Mouse (Mus musculus): Measurements from ENCODE around the gene Ninj2.

Ninj2 gene

GRCm38 (mm10) chr6:120174028-120174601, 81.0 kb downstream of the Ninj2 start:
- CTCF ChIA-PET: interaction anchor here (0.6 to 0.8 kb wide), 2 partner anchors 9 to 11 kb away, joined by 3 to 5 read pairs; no protein-coding TSS in a partner anchor

GRCm38 (mm10) chr6:120174602-120175115, 81.5 kb downstream of the Ninj2 start:
- CTCF ChIA-PET: interaction anchor here (0.6 kb wide), 1 partner anchor 12 kb away, joined by 3 read pairs; no protein-coding TSS in a partner anchor

- CTCF ChIA-PET: no interaction called here
Measured at GRCm38 (mm10) chr6:120175650-120176049, 82.5 kb downstream of the Ninj2 start.

GRCm38 (mm10) chr6:120179044-120179755, 86.0 kb downstream of the Ninj2 start:
- CTCF ChIA-PET: interaction anchor here (0.5 to 0.6 kb wide), 2 partner anchors 27 to 143 kb away, joined by 3 to 4 read pairs; no protein-coding TSS in a partner anchor

- CTCF ChIA-PET: interaction anchor here (0.6 kb wide), 1 partner anchor 143 kb away, joined by 3 read pairs; no protein-coding TSS in a partner anchor
Measured at GRCm38 (mm10) chr6:120179756-120180206, 86.6 kb downstream of the Ninj2 start.

- CTCF ChIA-PET: interaction anchor here (1.3 kb wide), 1 partner anchor 9 kb away, joined by 4 read pairs; no protein-coding TSS in a partner anchor
Measured at GRCm38 (mm10) chr6:120180492-120180891, 87.3 kb downstream of the Ninj2 start.

- CTCF ChIA-PET: interaction anchor here (0.6 kb wide), 1 partner anchor 11 kb away, joined by 6 read pairs; no protein-coding TSS in a partner anchor
Measured at GRCm38 (mm10) chr6:120182160-120182559, 89.0 kb downstream of the Ninj2 start.

- CTCF ChIA-PET: interaction anchor here (0.8 kb wide), 1 partner anchor 69 kb away, joined by 3 read pairs; no protein-coding TSS in a partner anchor
Measured at GRCm38 (mm10) chr6:120183771-120184170, 90.6 kb downstream of the Ninj2 start.

- CTCF ChIA-PET: interaction anchor here (0.8 to 1.2 kb wide), 2 partner anchors 149 to 176 kb away, joined by 3 to 4 read pairs; no protein-coding TSS in a partner anchor
Measured at GRCm38 (mm10) chr6:120185012-120185730, 92.0 kb downstream of the Ninj2 start.

GRCm38 (mm10) chr6:120185756-120186155, 92.6 kb downstream of the Ninj2 start:
- CTCF ChIA-PET: interaction anchor here (0.8 to 1.2 kb wide), 2 partner anchors 150 to 177 kb away, joined by 3 to 4 read pairs; no protein-coding TSS in a partner anchor

GRCm38 (mm10) chr6:120186594-120186993, 93.4 kb downstream of the Ninj2 start:
- CTCF ChIA-PET: interaction anchor here (0.7 kb wide), 1 partner anchor 439 kb away, joined by 12 read pairs; no protein-coding TSS in a partner anchor

- CTCF ChIA-PET: interaction anchor here (0.7 kb wide), 2 partner anchors 368 to 438 kb away, joined by 12 to 18 read pairs; no protein-coding TSS in a partner anchor
Measured at GRCm38 (mm10) chr6:120187587-120188176, 94.5 kb downstream of the Ninj2 start.

- CTCF ChIA-PET: interaction anchor here (0.6 to 1.5 kb wide), 2 partner anchors 8 to 107 kb away, joined by 3 to 4 read pairs; no protein-coding TSS in a partner anchor
Measured at GRCm38 (mm10) chr6:120188376-120189235, 95.5 kb downstream of the Ninj2 start.

GRCm38 (mm10) chr6:120189287-120189686, 96.1 kb downstream of the Ninj2 start:
- CTCF ChIA-PET: interaction anchor here (1.5 kb wide), 1 partner anchor 8 kb away, joined by 4 read pairs; no protein-coding TSS in a partner anchor

- CTCF ChIA-PET: interaction anchor here (0.6 to 1.5 kb wide), 3 partner anchors 9 to 167 kb away, joined by 4 read pairs; no protein-coding TSS in a partner anchor
Measured at GRCm38 (mm10) chr6:120190365-120190764, 97.2 kb downstream of the Ninj2 start.

- CTCF ChIA-PET: interaction anchor here (0.6 to 0.7 kb wide), 5 partner anchors 123 to 167 kb away, joined by 4 to 5 read pairs (median 4); no protein-coding TSS in a partner anchor
Measured at GRCm38 (mm10) chr6:120190912-120191311, 97.8 kb downstream of the Ninj2 start.

- CTCF ChIA-PET: interaction anchor here (0.6 to 0.7 kb wide), 4 partner anchors 124 to 162 kb away, joined by 4 to 5 read pairs (median 4); no protein-coding TSS in a partner anchor
Measured at GRCm38 (mm10) chr6:120191396-120192170, 98.4 kb downstream of the Ninj2 start.

GRCm38 (mm10) chr6:120192211-120192870, 99.2 kb downstream of the Ninj2 start:
- CTCF ChIA-PET: interaction anchor here (0.6 to 1.8 kb wide), 3 partner anchors 96 to 191 kb away, joined by 3 to 5 read pairs (median 5); no protein-coding TSS in a partner anchor

Data from spleen, embryonic (tissue).